Mouse (Mus musculus) midbrain, embryonic 11.5 days (tissue): ENCODE results near the gene Glipr2. TPM values are rescaled to one million over a fixed set of nuclear protein-coding genes. Genes with fewer than 3 reads are reported as not detected.

ENCODE experiments used
- ATAC-seq: fragments of 200-750 bp; cut with Nextera tagmentation; 2 replicates; pipeline ENCODE4 v1.8.0; 2017; ENCODE audit warnings: moderate TSS enrichment, moderate library complexity; ENCODE audit not compliant: low FRiP score
- DNase-seq: peaks from one replicate; pipeline ENCODE4 v3.0.0; 2015; ENCODE audit warnings: low spot score; ENCODE audit errors: missing footprints
- H3K27ac ChIP-seq: fragments of 300-500 bp; sonication (generic); 2 replicates; pipeline ENCODE4 v1.5.1; 2014; ENCODE audit warnings: low read depth, low read length
- H3K27me3 ChIP-seq: fragments of 300-500 bp; sonication (generic); 2 replicates; pipeline ENCODE4 v1.6.1; 2014; ENCODE audit warnings: mild to moderate bottlenecking, low read length, moderate library complexity, mixed read lengths; ENCODE audit not compliant: control insufficient read depth, insufficient read depth
- H3K36me3 ChIP-seq: fragments of 300-500 bp; sonication (generic); 2 replicates; pipeline ENCODE4 v1.6.1; 2014; ENCODE audit warnings: mild to moderate bottlenecking, low read length, moderate library complexity, mixed read lengths; ENCODE audit not compliant: control insufficient read depth, insufficient read depth
- H3K4me1 ChIP-seq: fragments of 300-500 bp; sonication (generic); 2 replicates; pipeline ENCODE4 v1.6.1; 2014; ENCODE audit warnings: low read length; ENCODE audit not compliant: control insufficient read depth, insufficient read depth
- H3K4me2 ChIP-seq: fragments of 300-500 bp; sonication (generic); 2 replicates; pipeline ENCODE4 v1.6.1; 2014; ENCODE audit warnings: mild to moderate bottlenecking, moderate library complexity
- H3K4me3 ChIP-seq: fragments of 300-500 bp; sonication (generic); 2 replicates; pipeline ENCODE4 v1.5.1; 2014; ENCODE audit warnings: low read depth, low read length
- H3K9ac ChIP-seq: fragments of 300-500 bp; sonication (generic); 2 replicates; pipeline ENCODE4 v1.6.1; 2014; ENCODE audit warnings: low read length
- H3K9me3 ChIP-seq: fragments of 300-500 bp; sonication (generic); 2 replicates; pipeline ENCODE4 v1.6.1; 2016; ENCODE audit warnings: low read length; ENCODE audit not compliant: control insufficient read depth
- WGBS: fragments of 180-500 bp; shearing (Covaris S2); extraction: QIAGEN DNeasy Blood & Tissue Kit; methylation state at CpG from one replicate; pipeline ENCODE4 v1.1.7; 2014; 5-methylcytosine and 5-hydroxymethylcytosine counted together
- polyA plus RNA-seq: library from polyadenylated mRNA; unstranded; fragments of >200 nt; fragmentation: Nextera tagmentation; extraction: Ambion mirVana; gene quantifications from 2 replicates; pipeline ENCODE4 v1.2.1, GENCODE M21; 2014

Glipr2 gene
- polyA plus RNA-seq, 1 experiment from 2014 or later: 82.7 TPM

DNA sequence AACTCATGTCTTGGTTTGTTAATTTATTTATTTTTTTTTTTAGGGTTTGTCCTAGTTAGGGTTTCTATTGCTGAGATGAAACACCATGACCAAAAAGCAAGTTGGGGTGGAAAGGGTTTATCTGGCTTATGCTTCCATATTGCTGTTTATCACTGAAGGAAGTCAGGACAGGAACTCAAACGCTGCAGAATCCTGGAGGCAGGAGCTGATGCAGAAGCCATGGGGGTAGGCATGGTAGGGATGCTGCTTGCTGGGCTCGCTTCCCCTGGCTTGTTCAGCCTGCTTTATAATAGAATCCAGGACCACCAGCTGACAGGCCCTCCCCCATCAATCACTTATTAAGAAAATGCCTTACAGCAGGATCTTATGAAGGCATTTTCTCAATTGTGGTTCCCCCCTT lies 53.7 kb downstream of the Glipr2 start:
- WGBS: 48% methylated on average over 2 of the region's 2 CpGs
- ATAC-seq: no peak

DNA sequence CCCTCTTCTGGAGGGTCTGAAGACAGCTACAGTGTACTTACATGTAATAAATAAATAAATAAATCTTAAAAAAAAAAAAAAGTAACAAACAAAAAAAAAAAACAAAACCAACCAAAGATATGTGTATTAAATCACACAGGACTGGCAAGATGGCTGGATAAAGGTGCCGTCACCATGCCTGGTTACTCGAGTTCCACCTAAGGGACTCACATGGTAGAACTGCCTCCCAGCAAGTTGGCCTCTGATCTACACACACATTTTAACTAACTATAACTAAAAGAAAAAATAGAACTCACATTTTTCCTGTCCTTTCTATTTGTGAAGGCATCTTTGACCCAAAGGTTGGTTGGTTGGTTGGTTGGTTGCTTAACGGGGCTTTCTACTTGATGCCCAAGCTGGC lies 54.6 kb downstream of the Glipr2 start:
- Histone ChIP-seq H3K27ac (no peak overlapping the region), H3K4me1 (peaks cover 13% of the 10 kb centered on the region), H3K9ac (peak overlapping the region; percentile 78), H3K4me3 (peak overlapping the region; percentile 82), H3K9me3 (no peaks in the 10 kb centered on the region), H3K27me3 (no peaks in the 10 kb centered on the region), H3K4me2 (peak overlapping the region; percentile 88), H3K36me3 (no peaks in the 10 kb centered on the region)
- DNase-seq (no peak), ATAC-seq (no peak)
- 78% methylated on average over 3 of the region's 3 CpGs for WGBS

More for the DNA sequence above, 53.7 kb downstream of the Glipr2 start:
- Histone ChIP-seq H3K27ac (no peak overlapping the region), H3K4me1 (peaks cover 13% of the 10 kb centered on the region), H3K27me3 (no peaks in the 10 kb centered on the region), H3K9me3 (no peaks in the 10 kb centered on the region), H3K9ac (no peak overlapping the region), H3K36me3 (no peaks in the 10 kb centered on the region), H3K4me2 (no peak overlapping the region), H3K4me3 (no peak overlapping the region)
- DNase-seq: no peak

DNA sequence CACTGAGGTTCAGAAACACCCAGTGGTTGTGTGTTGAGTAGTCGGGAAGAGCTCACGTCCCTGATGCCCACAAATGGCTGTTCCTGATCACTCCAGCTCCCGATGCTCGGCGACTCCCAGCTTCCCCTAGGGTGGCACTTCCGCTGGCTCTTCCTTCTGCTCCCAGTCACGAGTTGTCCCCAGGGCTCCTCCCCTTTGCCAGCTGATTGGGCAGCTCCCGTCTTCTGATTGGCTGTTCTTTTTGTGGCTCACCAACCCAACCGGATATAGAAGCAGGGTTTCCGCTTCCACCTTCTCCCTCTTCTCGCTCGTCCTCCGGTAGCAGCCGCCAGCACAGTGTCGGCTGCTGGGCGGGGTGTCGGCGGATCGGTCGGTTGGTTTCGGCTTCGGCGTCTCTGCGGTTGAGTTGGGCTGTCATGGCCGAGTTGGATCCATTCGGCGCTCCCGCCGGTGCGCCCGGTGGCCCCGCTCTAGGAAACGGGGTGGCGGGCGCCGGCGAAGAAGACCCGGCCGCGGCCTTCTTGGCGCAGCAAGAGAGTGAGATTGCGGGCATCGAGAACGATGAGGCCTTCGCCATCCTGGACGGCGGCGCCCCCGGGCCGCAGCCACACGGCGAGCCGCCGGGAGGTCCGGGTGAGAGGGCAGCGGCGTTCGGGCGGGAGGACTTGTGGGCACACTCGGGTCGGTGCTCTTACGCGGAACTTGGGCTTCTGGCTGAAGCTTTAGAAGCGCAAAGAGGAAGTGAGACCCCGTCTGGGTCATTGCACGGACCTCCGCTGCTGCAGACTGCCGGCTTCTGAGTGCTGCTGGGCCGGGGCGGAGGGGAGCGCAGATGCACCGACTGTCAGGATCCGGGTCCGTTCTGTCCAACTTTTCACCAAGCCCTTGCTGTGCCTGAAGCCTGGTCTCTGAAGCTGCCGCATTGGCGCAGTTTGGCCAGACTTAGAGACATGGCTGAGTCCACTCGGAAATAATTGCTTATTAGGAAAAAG lies 55.5 kb downstream of the Glipr2 start:
- H3K27me3 ChIP-seq: peaks cover 3% of the 10 kb centered on the region; the same call in 1 of the 2 replicates
- under 1% methylated on average over 77 of the region's 77 CpGs for WGBS
- no peaks in the 10 kb centered on the region for H3K9me3 ChIP-seq
- H3K4me1 ChIP-seq: peaks cover 13% of the 10 kb centered on the region
- peak; percentile 96 for DNase-seq
- H3K27ac ChIP-seq: no peak overlapping the region
- no peaks in the 10 kb centered on the region for H3K36me3 ChIP-seq
- ATAC-seq: peak; percentile 99
- peak overlapping the region; percentile 78 for H3K9ac ChIP-seq
- H3K4me3 ChIP-seq: peak overlapping the region; percentile 82
- peak overlapping the region; percentile 88 for H3K4me2 ChIP-seq

DNA sequence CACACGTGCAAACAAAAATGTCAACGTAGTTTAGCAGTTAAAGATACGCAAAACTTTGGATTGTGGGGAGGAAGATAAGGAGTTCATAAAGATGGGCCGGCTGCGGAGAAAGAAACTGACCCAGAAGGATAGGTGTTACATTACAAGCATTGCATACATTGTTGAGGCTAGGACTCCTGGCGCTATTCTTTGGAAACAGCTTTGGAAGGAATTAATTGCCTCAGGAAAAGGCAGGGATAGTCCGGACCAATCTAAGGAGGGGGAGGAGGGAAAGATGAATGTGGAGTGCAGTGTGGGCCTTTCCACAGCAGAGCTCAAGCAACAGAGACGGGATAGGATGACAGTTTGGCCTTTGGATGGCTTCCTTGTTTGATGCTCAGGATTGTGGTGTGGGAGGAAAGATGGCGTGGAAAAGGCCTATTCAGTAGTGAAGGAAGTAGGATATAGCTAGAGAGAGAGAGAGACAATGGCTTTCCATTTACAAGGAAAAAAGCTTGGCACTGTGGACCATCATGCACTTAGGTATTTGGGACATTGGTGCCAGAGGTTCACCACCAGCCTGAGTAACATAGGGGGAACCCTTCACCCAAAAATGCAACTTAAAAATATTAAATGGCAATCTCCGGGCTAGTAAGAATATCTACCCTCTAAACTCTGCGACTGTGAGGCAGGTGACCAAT lies 56.3 kb downstream of the Glipr2 start:
- peak overlapping the region; percentile 82 for H3K4me3 ChIP-seq
- peak overlapping the region; percentile 78 for H3K9ac ChIP-seq
- H3K9me3 ChIP-seq: no peaks in the 10 kb centered on the region
- H3K27me3 ChIP-seq: peaks cover 4% of the 10 kb centered on the region; the same call in 1 of the 2 replicates
- DNase-seq (no peak), ATAC-seq (no peak)
- peaks cover 13% of the 10 kb centered on the region for H3K4me1 ChIP-seq
- no peaks in the 10 kb centered on the region for H3K36me3 ChIP-seq
- peak overlapping the region; percentile 88 for H3K4me2 ChIP-seq
- 31% methylated on average over 11 of the region's 11 CpGs for WGBS
- no peak overlapping the region for H3K27ac ChIP-seq

DNA sequence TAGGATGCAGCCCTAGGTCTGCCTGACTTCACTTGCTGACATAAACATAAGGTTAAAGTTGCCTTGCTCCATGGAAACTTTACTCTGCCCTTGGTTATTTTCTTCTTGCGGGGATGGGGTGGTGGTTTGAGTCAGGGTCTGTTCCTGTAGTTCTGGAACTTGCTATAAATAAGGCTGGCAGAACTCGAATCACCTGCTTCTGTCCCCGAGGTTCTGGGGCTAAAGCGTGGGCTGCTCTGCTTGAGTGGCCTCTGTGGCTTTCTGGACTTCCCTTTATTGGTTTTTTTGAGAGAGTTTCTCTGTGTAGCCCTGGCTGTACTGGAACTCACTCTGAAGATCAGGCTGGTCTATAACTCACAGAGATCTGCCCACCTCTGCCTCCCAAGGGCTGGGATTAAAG lies 58.9 kb downstream of the Glipr2 start:
- no peak overlapping the region for H3K9ac ChIP-seq
- H3K36me3 ChIP-seq: no peaks in the 10 kb centered on the region
- H3K4me1 ChIP-seq: peaks cover 13% of the 10 kb centered on the region
- 93% methylated on average over 4 of the region's 4 CpGs for WGBS
- no peak overlapping the region for H3K27ac ChIP-seq
- ATAC-seq: no peak
- no peak overlapping the region for H3K4me3 ChIP-seq
- peaks cover 26% of the 10 kb centered on the region for H3K27me3 ChIP-seq
- DNase-seq: no peak
- H3K4me2 ChIP-seq: no peak overlapping the region
- no peaks in the 10 kb centered on the region for H3K9me3 ChIP-seq

DNA sequence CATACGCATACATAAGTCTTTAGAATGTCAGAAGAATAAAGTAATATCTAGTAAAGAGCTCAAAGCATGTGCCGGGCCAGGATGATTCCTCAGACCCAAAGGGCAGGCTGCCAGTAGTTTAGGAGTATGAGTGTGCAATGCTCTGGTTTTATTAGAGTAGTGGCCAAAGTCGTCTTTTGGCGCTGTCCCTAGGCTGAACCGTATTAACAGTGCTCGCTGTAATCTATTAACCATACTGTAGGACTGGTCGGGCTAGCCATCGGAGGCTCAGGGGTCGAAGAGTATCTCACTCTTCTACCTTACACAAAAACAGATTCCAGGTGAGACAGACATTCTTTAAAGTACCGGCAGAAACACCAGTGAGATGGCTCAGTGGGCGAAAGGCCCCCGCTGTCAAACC lies 59.6 kb downstream of the Glipr2 start:
- H3K4me3 ChIP-seq: no peak overlapping the region
- 95% methylated on average over 12 of the region's 12 CpGs for WGBS
- no peaks in the 10 kb centered on the region for H3K36me3 ChIP-seq
- ATAC-seq (no peak), DNase-seq (no peak)
- H3K9ac ChIP-seq: no peak overlapping the region
- peaks cover 33% of the 10 kb centered on the region for H3K27me3 ChIP-seq
- H3K4me2 ChIP-seq: no peak overlapping the region
- H3K9me3 ChIP-seq: no peaks in the 10 kb centered on the region
- H3K27ac ChIP-seq: no peak overlapping the region
- peaks cover 12% of the 10 kb centered on the region for H3K4me1 ChIP-seq

DNA sequence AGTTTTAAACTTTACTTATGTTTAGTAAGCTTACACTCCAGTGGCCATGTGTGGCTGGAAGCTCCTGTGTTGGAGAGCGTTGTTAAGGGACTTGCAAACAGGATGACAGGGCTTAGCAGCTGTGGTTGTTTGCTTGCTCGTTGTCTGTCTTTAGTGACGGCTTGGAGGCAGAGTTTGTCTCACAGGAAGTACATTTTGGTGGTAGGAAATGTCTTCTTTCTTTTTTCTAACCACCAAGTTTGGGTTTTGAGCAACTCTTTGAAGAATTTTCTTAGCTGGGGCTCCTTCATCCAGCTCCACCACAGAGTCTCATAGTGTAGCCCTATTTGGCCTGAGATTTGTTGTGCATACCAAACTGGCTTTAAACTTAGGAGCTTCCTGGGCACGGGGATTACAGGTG lies 65.1 kb downstream of the Glipr2 start:
- Histone ChIP-seq H3K9ac (no peak overlapping the region), H3K27ac (no peak overlapping the region), H3K27me3 (peaks cover 88% of the 10 kb centered on the region), H3K9me3 (no peaks in the 10 kb centered on the region), H3K4me2 (no peak overlapping the region), H3K4me1 (no peaks in the 10 kb centered on the region), H3K36me3 (peaks cover 23% of the 10 kb centered on the region), H3K4me3 (no peak overlapping the region)
- 84% methylated on average over 4 of the region's 4 CpGs for WGBS
- ATAC-seq (no peak), DNase-seq (no peak)

DNA sequence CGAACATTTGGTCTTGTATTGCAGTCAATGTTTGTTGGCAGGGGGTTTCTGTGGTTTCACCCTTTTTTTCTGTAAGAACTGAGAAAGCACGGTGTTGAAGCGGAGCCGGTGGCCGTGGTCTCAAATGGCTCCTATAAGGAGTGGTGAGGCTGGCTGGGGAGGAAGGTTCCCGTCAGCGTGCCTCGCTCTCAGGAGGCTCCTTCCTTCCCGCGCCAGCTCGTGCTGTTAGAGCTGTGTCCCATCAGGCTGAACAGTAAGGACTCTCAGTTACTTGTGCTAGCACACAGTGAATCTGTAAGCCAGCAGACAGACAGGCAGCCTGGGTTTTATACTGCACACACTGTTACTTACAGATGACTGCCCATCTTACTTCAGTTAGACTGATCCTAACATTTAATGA lies 65.6 kb downstream of the Glipr2 start:
- ATAC-seq (no peak), DNase-seq (no peak)
- WGBS: 95% methylated on average over 11 of the region's 11 CpGs
- Histone ChIP-seq H3K36me3 (peaks cover 25% of the 10 kb centered on the region), H3K9ac (no peak overlapping the region), H3K4me2 (no peak overlapping the region), H3K4me1 (peaks cover under 1% of the 10 kb centered on the region), H3K4me3 (no peak overlapping the region), H3K9me3 (no peaks in the 10 kb centered on the region), H3K27me3 (peaks cover 90% of the 10 kb centered on the region), H3K27ac (no peak overlapping the region)

DNA sequence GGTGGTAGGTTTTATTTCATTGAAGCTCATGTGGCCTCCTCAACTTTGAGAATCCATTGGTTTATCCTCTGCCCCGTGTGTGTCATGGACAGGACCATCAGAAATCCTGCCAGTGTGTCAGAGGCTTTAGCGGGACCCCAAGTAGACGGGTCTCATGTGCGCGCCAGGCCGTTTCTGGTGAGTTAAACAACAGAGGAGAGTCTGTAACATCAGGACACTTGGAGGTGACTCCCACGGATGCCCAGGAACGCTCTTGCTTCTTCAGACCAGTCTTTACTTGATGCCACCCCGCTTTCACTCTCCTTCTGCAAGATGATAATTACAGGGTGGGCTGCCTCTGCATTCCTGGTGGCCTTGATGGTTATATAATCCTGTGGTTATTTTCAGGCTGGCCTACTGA lies 66.5 kb downstream of the Glipr2 start:
- DNase-seq (no peak), ATAC-seq (no peak)
- Histone ChIP-seq H3K36me3 (peaks cover 25% of the 10 kb centered on the region), H3K9ac (no peak overlapping the region), H3K27me3 (peaks cover 92% of the 10 kb centered on the region), H3K4me3 (no peak overlapping the region), H3K4me2 (no peak overlapping the region), H3K4me1 (peaks cover 9% of the 10 kb centered on the region), H3K9me3 (no peaks in the 10 kb centered on the region), H3K27ac (no peak overlapping the region)
- 96% methylated on average over 9 of the region's 9 CpGs for WGBS
